Mouse (Mus musculus) ES-Bruce4 (cell line): ENCODE measurements around the gene Kif2c.

Experiments
- CTCF ChIP-seq: IDR thresholded peaks from one replicate; pipeline ENCODE4 v1.8.1; 2011; ENCODE audit warnings: low read depth, low read length
- EP300 ChIP-seq: IDR thresholded peaks from 2 replicates; pipeline ENCODE4 v1.6.1; 2011; ENCODE audit warnings: low read depth, low read length; ENCODE audit not compliant: insufficient read depth

DNA sequence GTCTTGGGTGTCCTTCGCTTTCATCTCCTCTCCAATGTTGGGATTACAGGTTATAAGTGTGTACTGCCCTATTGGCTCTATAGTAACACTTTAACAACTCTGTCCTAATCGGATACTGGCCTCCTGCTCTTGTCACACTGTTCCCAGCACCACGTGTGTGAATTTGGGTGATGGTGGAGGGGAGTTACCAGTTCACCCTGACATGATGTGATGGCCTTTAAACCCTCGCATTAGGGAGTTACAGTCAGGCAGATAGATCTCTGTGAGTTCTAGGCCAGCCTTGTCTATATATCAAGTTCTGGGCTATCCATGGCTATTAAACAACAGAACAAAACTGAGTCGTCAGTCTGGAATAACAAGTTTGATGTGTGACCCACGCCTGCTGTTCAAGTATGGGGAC is 27.2 kb upstream of the Kif2c start:
- TF ChIP-seq EP300 = no peak
- TF ChIP-seq CTCF = no peak
